Mouse (Mus musculus) CH12.LX (cell line): ENCODE results near the gene Galm. TPM values are rescaled to one million over a fixed set of nuclear protein-coding genes. Genes with fewer than 3 reads are reported as not detected.

Experiments
- DNase-seq: peaks from one replicate; pipeline ENCODE4 v3.0.0-alpha.2; 2013; ENCODE audit errors: extremely low read depth
- H3K27ac ChIP-seq: 2 replicates; pipeline ENCODE4 v1.5.1; 2012; ENCODE audit warnings: low read depth, mild to moderate bottlenecking, control low read depth, moderate library complexity; ENCODE audit not compliant: insufficient read depth
- H3K27me3 ChIP-seq: replicated peaks from 2 replicates; pipeline ENCODE3; 2012; ENCODE audit warnings: inconsistent platforms
- H3K36me3 ChIP-seq, 2 experiments: replicated peaks in 1 of 2; 2 replicates each; pipeline versions ENCODE3 to v1.6.1; 2012; ENCODE audit warnings: inconsistent platforms in 1 of 2, low read length in 1 of 2, mild to moderate bottlenecking in 1 of 2, mixed read lengths in 1 of 2, moderate library complexity in 1 of 2; ENCODE audit not compliant: control insufficient read depth in 1 of 2, insufficient read depth in 1 of 2
- H3K4me1 ChIP-seq, 2 experiments: 2 replicates each; pipeline ENCODE4 v1.6.1; 2012; ENCODE audit warnings: inconsistent platforms in 1 of 2, moderate library complexity in 1 of 2; ENCODE audit not compliant: insufficient read depth in 2 of 2, control insufficient read depth in 1 of 2
- H3K4me2 ChIP-seq: 2 replicates; pipeline ENCODE4 v1.6.1; 2012; ENCODE audit warnings: low read depth, mild to moderate bottlenecking, control low read depth; ENCODE audit not compliant: poor library complexity, insufficient read depth, severe bottlenecking
- H3K4me3 ChIP-seq, 3 experiments: fragments of 150-350 bp in 1 of 3; sonication (generic) in 1 of 3; replicated peaks in 1 of 3; 2 replicates each; pipeline versions ENCODE3 to v1.5.1; 2011 to 2012; ENCODE audit warnings: low read depth in 2 of 3, low read length in 2 of 3, mild to moderate bottlenecking in 2 of 3, moderate library complexity in 2 of 3, control low read depth in 1 of 3, improper control_type of control experiment in 1 of 3, inconsistent platforms in 1 of 3, mixed read lengths in 1 of 3; ENCODE audit not compliant: poor library complexity in 1 of 3
- H3K79me2 ChIP-seq: replicated peaks from 2 replicates; pipeline ENCODE4 v1.6.1; 2012; ENCODE audit warnings: mild to moderate bottlenecking, moderate library complexity; ENCODE audit not compliant: control insufficient read depth, poor library complexity, insufficient read depth, severe bottlenecking; ENCODE audit errors: extremely low read depth
- H3K9ac ChIP-seq: 2 replicates; pipeline ENCODE4 v1.6.1; 2012; ENCODE audit warnings: low read depth, mild to moderate bottlenecking, control low read depth, moderate library complexity; ENCODE audit not compliant: insufficient read depth
- H3K9me3 ChIP-seq: replicated peaks from 2 replicates; pipeline ENCODE3; 2012; ENCODE audit warnings: low read length, inconsistent platforms, mixed read lengths
- CHD1 ChIP-seq: IDR thresholded peaks from 2 replicates; pipeline ENCODE4 v1.6.1; 2012; ENCODE audit warnings: low read depth, low read length, improper control_type of control experiment, inconsistent platforms
- CHD2 ChIP-seq: IDR thresholded peaks from 2 replicates; pipeline ENCODE4 v1.6.1; 2011; ENCODE audit warnings: low read length, improper control_type of control experiment
- CTCF ChIP-seq, 2 experiments: IDR thresholded peaks in 1 of 2; conservative IDR thresholded peaks in 1 of 2; 2 replicates each; pipeline ENCODE4 v1.5.1; 2011 to 2012; ENCODE audit warnings: low read depth in 2 of 2, low read length in 2 of 2, improper control_type of control experiment in 1 of 2, inconsistent platforms in 1 of 2, mild to moderate bottlenecking in 1 of 2, moderate library complexity in 1 of 2
- EP300 ChIP-seq: IDR thresholded peaks from 2 replicates; pipeline ENCODE4 v1.6.1; 2011; ENCODE audit warnings: low read length, improper control_type of control experiment
- ETS1 ChIP-seq: conservative IDR thresholded peaks from 2 replicates; pipeline ENCODE4 v1.6.1; 2012; ENCODE audit warnings: low read depth, mild to moderate bottlenecking, inconsistent platforms, low read length, improper control_type of control experiment, moderate library complexity
- GABPA ChIP-seq: IDR thresholded peaks from 2 replicates; pipeline ENCODE4 v1.6.1; 2012; ENCODE audit warnings: low read depth, low read length, improper control_type of control experiment, inconsistent platforms; ENCODE audit not compliant: insufficient replicate concordance
- HCFC1 ChIP-seq: IDR thresholded peaks from 2 replicates; pipeline ENCODE4 v1.6.1; 2012; ENCODE audit warnings: low read depth, mild to moderate bottlenecking, inconsistent platforms, low read length, improper control_type of control experiment
- JUN ChIP-seq: IDR thresholded peaks from 2 replicates; pipeline ENCODE4 v1.6.1; 2011; ENCODE audit warnings: low read depth, mild to moderate bottlenecking, low read length, improper control_type of control experiment, moderate library complexity; ENCODE audit not compliant: insufficient read depth
- MAZ ChIP-seq: IDR thresholded peaks from 2 replicates; pipeline ENCODE4 v1.6.1; 2012; ENCODE audit warnings: low read depth, mild to moderate bottlenecking, inconsistent platforms, low read length, improper control_type of control experiment, moderate library complexity
- MXI1 ChIP-seq: IDR thresholded peaks from 2 replicates; pipeline ENCODE4 v1.6.1; 2011; ENCODE audit warnings: mild to moderate bottlenecking, low read depth, low read length, improper control_type of control experiment
- NELFE ChIP-seq: IDR thresholded peaks from 2 replicates; pipeline ENCODE4 v1.6.1; 2011; ENCODE audit warnings: low read depth, low read length, improper control_type of control experiment
- POLR2A ChIP-seq: IDR thresholded peaks from 2 replicates; pipeline ENCODE4 v1.6.1; 2011; ENCODE audit warnings: low read depth, mild to moderate bottlenecking, improper control_type of control experiment, low read length
- POLR2AphosphoS2 ChIP-seq: IDR thresholded peaks from 2 replicates; pipeline ENCODE4 v1.6.1; 2011; ENCODE audit warnings: low read depth, low read length, improper control_type of control experiment
- RCOR1 ChIP-seq: conservative IDR thresholded peaks from 2 replicates; pipeline ENCODE4 v1.6.1; 2012; ENCODE audit warnings: low read depth, mild to moderate bottlenecking, inconsistent platforms, low read length, improper control_type of control experiment
- SMC3 ChIP-seq: IDR thresholded peaks from 2 replicates; pipeline ENCODE4 v1.6.1; 2011; ENCODE audit warnings: low read depth, low read length, improper control_type of control experiment
- UBTF ChIP-seq: IDR thresholded peaks from 2 replicates; pipeline ENCODE4 v1.6.1; 2012; ENCODE audit warnings: low read depth, mild to moderate bottlenecking, inconsistent platforms, low read length, improper control_type of control experiment, moderate library complexity
- USF1 ChIP-seq: IDR thresholded peaks from 2 replicates; pipeline ENCODE4 v1.6.1; 2014; ENCODE audit warnings: low read depth, mild to moderate bottlenecking, inconsistent platforms, low read length, improper control_type of control experiment
- ZKSCAN1 ChIP-seq: IDR thresholded peaks from 2 replicates; pipeline ENCODE4 v1.6.1; 2012; ENCODE audit warnings: low read depth, inconsistent platforms, low read length, improper control_type of control experiment, borderline replicate concordance
- ZMIZ1 ChIP-seq: IDR thresholded peaks from 2 replicates; pipeline ENCODE4 v1.6.1; 2012; ENCODE audit warnings: low read depth, mild to moderate bottlenecking, inconsistent platforms, low read length, improper control_type of control experiment
- ZNF384 ChIP-seq: IDR thresholded peaks from 2 replicates; pipeline ENCODE4 v1.6.1; 2012; ENCODE audit warnings: low read depth, low read length, improper control_type of control experiment, inconsistent platforms
- dilution Hi-C: fragments of 300-500 bp; cut with MboI; formaldehyde crosslinking; loops from 2 replicates; pipeline ENCODE4 v1.14.3; 2020; ENCODE audit warnings: low sequenced_read_pairs; ENCODE audit not compliant: extremely low pct_unique_long_range_greater_than_20kb, extremely low pct_ligation_motif_present
- in situ Hi-C: fragments of 300-500 bp; cut with MboI; formaldehyde crosslinking; loops from 3 replicates; pipeline ENCODE4 v1.14.3; 2019; ENCODE audit warnings: low sequenced_read_pairs, low pct_ligation_motif_present, low pct_unique_long_range_greater_than_20kb, mixed read lengths
- polyA plus RNA-seq: library from polyadenylated mRNA; unstranded; fragments of >175 nt; gene quantifications from 2 replicates; pipeline ENCODE4 v1.2.1, GENCODE M21; 2012; ENCODE audit warnings: low read depth; ENCODE audit not compliant: insufficient read length
- total RNA-seq, 2 experiments: library from RNA; depleted of rRNA; stranded (reverse); fragments of 300-350 nt in 1 of 2; fragments of >200 nt in 1 of 2; gene quantifications; 2 replicates each; pipeline ENCODE4 v1.2.3; 2012 to 2014

The Galm gene
- total and polyA plus RNA-seq, 3 experiments: 0.09 TPM; not detected in 2

GRCm38 (mm10) chr17:80121833-80122232 lies 5.4 kb upstream of the Galm start:
- Histone ChIP-seq H3K79me2 (no peaks in the 10 kb centered on the region), H3K4me3 (no peak overlapping the region), H3K4me1 (peaks cover 6 to 9% of the 10 kb centered on the region in 2 experiments), H3K9ac (no peak overlapping the region), H3K4me2 (no peak overlapping the region), H3K27ac (no peak overlapping the region), H3K27me3 (no peaks in the 10 kb centered on the region), H3K36me3 (no peaks in the 10 kb centered on the region), H3K9me3 (no peaks in the 10 kb centered on the region)
- in situ Hi-C loops (loop anchor here (10.0 kb wide), 1 partner anchor 53 kb away; no protein-coding TSS in a partner anchor), dilution Hi-C loops (no loop called here)
- no peak for DNase-seq
- no peak for TF ChIP-seq ZKSCAN1
- TF ChIP-seq ETS1: no peak
- TF ChIP-seq USF1: no peak
- no peak for TF ChIP-seq CTCF (conservative IDR thresholded peaks at IDR 0.05 in 1 of 2, IDR thresholded peaks at IDR 0.05 in 1 of 2; ENCODE audit: low read depth in 2 of 2, low read length in 2 of 2)
- no peak for TF ChIP-seq JUN
- TF ChIP-seq SMC3: no peak
- TF ChIP-seq MXI1: no peak
- TF ChIP-seq RCOR1: no peak
- TF ChIP-seq GABPA: no peak

GRCm38 (mm10) chr17:80124985-80125750 lies 2.1 kb upstream of the Galm start:
- dilution Hi-C loops: no loop called here
- Histone ChIP-seq H3K4me2 (no peak overlapping the region), H3K9ac (no peak overlapping the region)

More at GRCm38 (mm10) chr17:80124985-80125750, 2.1 kb upstream of the Galm start:
- in situ Hi-C loops: loop anchor here (10.0 kb wide), 1 partner anchor 50 kb away; no protein-coding TSS in a partner anchor
- Histone ChIP-seq H3K36me3 (no peaks in the 10 kb centered on the region), H3K27ac (no peak overlapping the region), H3K79me2 (no peaks in the 10 kb centered on the region), H3K4me1 (peaks cover 8% of the 10 kb centered on the region in 2 experiments), H3K9me3 (no peaks in the 10 kb centered on the region), H3K27me3 (no peaks in the 10 kb centered on the region), H3K4me3 (no peak overlapping the region)
- no peak for TF ChIP-seq ZNF384
- no peak for TF ChIP-seq HCFC1
- no peak for TF ChIP-seq CHD2
- TF ChIP-seq CHD1: no peak
- no peak for TF ChIP-seq POLR2A
- no peak for TF ChIP-seq MXI1
- no peak for TF ChIP-seq EP300
- TF ChIP-seq POLR2AphosphoS2: no peak
- TF ChIP-seq ETS1: no peak
- no peak for TF ChIP-seq NELFE
- no peak for TF ChIP-seq UBTF
- no peak for TF ChIP-seq ZMIZ1
- TF ChIP-seq MAZ: no peak
- no peak for DNase-seq
